Mouse (Mus musculus) lung, postnatal 0 days (tissue): ENCODE measurements around the gene Gsta3. TPM values are rescaled to one million over a fixed set of nuclear protein-coding genes. Genes with fewer than 3 reads are reported as not detected.
"Not testable (repeated sequence)": the region's sequence is repeated elsewhere in the genome, so short reads cannot be mapped to it uniquely, and the experiment has no call there.

Experiments
- ATAC-seq: fragments of 200-750 bp; cut with Nextera tagmentation; 2 replicates; pipeline ENCODE4 v1.8.0; 2017; ENCODE audit warnings: moderate library complexity
- DNase-seq: peaks from one replicate; pipeline ENCODE4 v3.0.0-alpha.2; 2016; ENCODE audit warnings: low spot score
- H3K27ac ChIP-seq: fragments of 300-500 bp; sonication (generic); 2 replicates; pipeline ENCODE4 v1.5.1; 2014; ENCODE audit warnings: antibody characterized with exemption, mild to moderate bottlenecking, low read length, mixed read lengths
- H3K27me3 ChIP-seq: fragments of 300-500 bp; sonication (generic); replicated peaks from 2 replicates; pipeline ENCODE4 v1.6.1; 2014; ENCODE audit warnings: low read length, mixed read lengths; ENCODE audit not compliant: insufficient read depth
- H3K36me3 ChIP-seq: fragments of 300-500 bp; sonication (generic); 2 replicates; pipeline ENCODE4 v1.6.1; 2014; ENCODE audit warnings: low read length, mixed read lengths; ENCODE audit not compliant: insufficient read depth
- H3K4me1 ChIP-seq: fragments of 300-500 bp; sonication (generic); 2 replicates; pipeline ENCODE4 v1.6.1; 2014; ENCODE audit warnings: antibody characterized with exemption, low read depth, low read length, mixed read lengths; ENCODE audit not compliant: insufficient read depth
- H3K4me2 ChIP-seq: fragments of 300-500 bp; sonication (generic); replicated peaks from 2 replicates; pipeline ENCODE4 v1.6.1; 2014; ENCODE audit warnings: low read depth, mild to moderate bottlenecking, low read length, moderate library complexity, mixed read lengths
- H3K4me3 ChIP-seq: fragments of 300-500 bp; sonication (generic); 2 replicates; pipeline ENCODE4 v1.5.1; 2014; ENCODE audit warnings: low read depth, low read length
- H3K9ac ChIP-seq: fragments of 300-500 bp; sonication (generic); replicated peaks from 2 replicates; pipeline ENCODE4 v1.6.1; 2014; ENCODE audit warnings: low read depth, mild to moderate bottlenecking
- H3K9me3 ChIP-seq: fragments of 300-500 bp; sonication (generic); 2 replicates; pipeline ENCODE4 v1.6.1; 2016; ENCODE audit warnings: low read length, mixed read lengths
- CTCF ChIP-seq: IDR thresholded peaks from 2 replicates; pipeline ENCODE4 v1.5.1; 2016; ENCODE audit warnings: antibody characterized with exemption, mild to moderate bottlenecking
- EP300 ChIP-seq: IDR thresholded peaks from 2 replicates; pipeline ENCODE4 v1.6.1; 2016; ENCODE audit warnings: antibody characterized with exemption, mild to moderate bottlenecking, control low read depth
- WGBS: fragments of 180-500 bp; shearing (Covaris S2); extraction: QIAGEN DNeasy Blood & Tissue Kit; methylation state at CpG from one replicate; pipeline ENCODE4 v1.1.7; 2014; 5-methylcytosine and 5-hydroxymethylcytosine counted together
- polyA plus RNA-seq: library from polyadenylated mRNA; unstranded; fragments of >200 nt; fragmentation: Nextera tagmentation; extraction: Ambion mirVana; gene quantifications from 2 replicates; pipeline ENCODE4 v1.2.1, GENCODE M21; 2015

Gsta3 gene
- polyA plus RNA-seq = 23.5 and 28.9 TPM in 2 replicates

- ATAC-seq (peak; percentile 88), DNase-seq (peak; percentile 90)
- TF ChIP-seq CTCF (no peak), EP300 (peak; percentile 80)
- Histone ChIP-seq H3K4me2 (no peak within 1 kb of the TSS; the same call in 1 of the 2 replicates), H3K27me3 (no peaks in the 10 kb centered on the region; the same call in 1 of the 2 replicates), H3K4me1 (peaks cover 5% of the 10 kb centered on the region; the same call in 1 of the 2 replicates), H3K9ac (no peak within 1 kb of the TSS), H3K4me3 (no peak within 1 kb of the TSS), H3K36me3 (no peaks in the 10 kb centered on the region), H3K27ac (peak within 1 kb of the TSS; percentile 47; the same call in 1 of the 2 replicates), H3K9me3 (no peaks in the 10 kb centered on the region)
- WGBS = 77% methylated on average over 8 of the region's 8 CpGs
Observed at GRCm38 (mm10) chr1:21239911-21240898, at the start of gene Gsta3. TSS of gene Gsta3 (plus strand) at chr1:21240589.

- DNase-seq (no peak), ATAC-seq (no peak)
- Histone ChIP-seq H3K9me3 (no peaks in the 10 kb centered on the region), H3K27ac (no peak overlapping the region), H3K36me3 (no peaks in the 10 kb centered on the region), H3K4me2 (no peak overlapping the region), H3K4me1 (no peaks in the 10 kb centered on the region), H3K4me3 (no peak overlapping the region), H3K27me3 (no peaks in the 10 kb centered on the region), H3K9ac (no peak overlapping the region)
- 90% methylated on average over 1 of the region's 1 CpGs for WGBS
- no peak for TF ChIP-seq EP300
- no peak for TF ChIP-seq CTCF
Observed at GRCm38 (mm10) chr1:21206241-21206640, 34.1 kb upstream of the Gsta3 start.

DNA sequence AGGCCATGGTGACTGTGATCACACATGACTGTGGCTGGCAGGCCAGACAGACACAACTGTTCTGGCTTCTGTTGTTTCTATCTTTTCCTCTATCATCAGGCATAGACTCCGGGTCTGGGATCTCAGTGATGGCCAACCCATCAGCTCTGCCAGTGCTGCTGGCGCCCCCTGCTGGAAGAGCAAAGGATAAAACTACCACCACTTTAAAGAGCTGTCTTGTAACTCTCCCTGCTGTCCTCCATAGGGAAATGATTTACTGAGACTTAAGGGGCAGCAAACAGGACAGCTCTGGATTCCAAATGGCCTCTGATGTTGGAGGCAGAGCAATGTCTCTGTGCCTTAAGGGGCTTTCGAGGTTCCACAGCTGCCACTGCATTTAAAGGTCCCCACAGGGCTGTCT is 26.9 kb upstream of the Gsta3 start:
- peak; percentile 43 for ATAC-seq
- TF ChIP-seq CTCF = peak; percentile 42
- not testable (repeated sequence) for H3K4me2 ChIP-seq, DNase-seq, H3K9ac ChIP-seq, H3K4me3 ChIP-seq, H3K36me3 ChIP-seq, H3K9me3 ChIP-seq, H3K4me1 ChIP-seq, H3K27me3 ChIP-seq, H3K27ac ChIP-seq
- WGBS = 23% methylated on average over 2 of the region's 3 CpGs

- H3K4me3 ChIP-seq, H3K4me2 ChIP-seq, H3K4me1 ChIP-seq, ATAC-seq, H3K27ac ChIP-seq, H3K9ac ChIP-seq, H3K27me3 ChIP-seq, H3K9me3 ChIP-seq, DNase-seq, H3K36me3 ChIP-seq: not testable (repeated sequence)
- 68% methylated on average over 6 of the region's 6 CpGs for WGBS
Observed at GRCm38 (mm10) chr1:21213991-21214692, 26.2 kb upstream of the Gsta3 start.

DNA sequence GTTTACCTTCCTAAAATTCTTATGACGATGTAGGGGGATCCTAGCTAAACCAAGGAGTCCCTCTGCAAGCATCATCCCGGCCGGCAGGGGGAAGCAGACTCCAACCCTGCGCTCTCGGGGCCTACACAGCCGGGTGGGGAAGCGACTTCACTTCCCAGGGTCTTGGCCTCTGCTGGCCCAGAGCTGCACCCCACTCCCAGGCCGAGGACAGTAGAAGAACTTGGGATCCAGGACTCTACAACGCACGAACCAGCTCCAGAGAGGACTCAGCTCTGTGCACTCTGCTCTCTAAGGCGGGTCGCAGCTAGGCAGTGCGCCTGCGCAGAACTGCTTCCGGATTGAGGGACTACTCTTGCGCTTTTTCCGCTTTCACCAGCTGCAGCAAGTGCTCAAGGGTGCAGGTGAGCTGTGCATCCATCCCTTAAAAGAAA is 21.9 kb upstream of the Gsta3 start, which contains the start of gene Tmem14a:
Gene Tmem14a (plus strand): TSS at position 87 of the 431 bp plus-strand sequence.
- 0% methylated on average over 17 of the region's 17 CpGs for WGBS
- no peaks in the 10 kb centered on the region for H3K36me3 ChIP-seq
- peak within 1 kb of the TSS; percentile 57 for H3K4me3 ChIP-seq
- peak; percentile 92 for ATAC-seq
- no peaks in the 10 kb centered on the region for H3K9me3 ChIP-seq
- H3K27me3 ChIP-seq = no peaks in the 10 kb centered on the region
- H3K4me2 ChIP-seq = peak within 1 kb of the TSS; percentile 60
- peak within 1 kb of the TSS; percentile 76 for H3K27ac ChIP-seq
- H3K9ac ChIP-seq = peak within 1 kb of the TSS; percentile 74
- DNase-seq = peak; percentile 90
- peak; percentile 97 for TF ChIP-seq CTCF
- no peak for TF ChIP-seq EP300
- no peaks in the 10 kb centered on the region for H3K4me1 ChIP-seq

GRCm38 (mm10) chr1:21227756-21228395 is 12.5 kb upstream of the Gsta3 start:
- Histone ChIP-seq H3K4me2 (no peak overlapping the region), H3K36me3 (no peaks in the 10 kb centered on the region), H3K9me3 (no peaks in the 10 kb centered on the region), H3K27me3 (no peaks in the 10 kb centered on the region), H3K4me3 (no peak overlapping the region), H3K27ac (no peak overlapping the region), H3K4me1 (no peaks in the 10 kb centered on the region), H3K9ac (no peak overlapping the region)
- WGBS = 78% methylated on average over 6 of the region's 6 CpGs
- TF ChIP-seq EP300 = no peak
- no peak for TF ChIP-seq CTCF
- DNase-seq (peak; percentile 12), ATAC-seq (no peak)

GRCm38 (mm10) chr1:21228740-21229722 is 11.4 kb upstream of the Gsta3 start:
- H3K4me1 ChIP-seq, DNase-seq, H3K9me3 ChIP-seq, H3K36me3 ChIP-seq, H3K4me2 ChIP-seq, H3K27ac ChIP-seq, H3K9ac ChIP-seq, H3K27me3 ChIP-seq, H3K4me3 ChIP-seq, ATAC-seq: not testable (repeated sequence)
- WGBS = 64% methylated on average over 15 of the region's 15 CpGs
